ENCODE assay signal across 8 mouse cellular contexts in genomic region chr3:139802716-139803710, GRCm38 (mm10).
DNase-seq lines count a peak whose midpoint lies in the region; ATAC-seq lines count a peak whose summit lies in the region.

No protein-coding gene starts in this region.

- no peak overlapping the region for H3K4me2 ChIP-seq in forebrain, embryonic 12.5 days
- no peak overlapping the region for H3K4me2 ChIP-seq in midbrain, embryonic 16.5 days (ENCODE audit: low read length)

- H3K4me3 ChIP-seq in forebrain, embryonic 12.5 days (replicated peaks) = no peak overlapping the region
- no peak overlapping the region for H3K4me3 ChIP-seq in midbrain, embryonic 16.5 days (ENCODE audit: low read depth, low read length)

- H3K4me1 ChIP-seq in forebrain, embryonic 12.5 days = peaks cover 11% of the 10 kb centered on the region
- no peaks in the 10 kb centered on the region; the same call in 1 of the 2 replicates for H3K4me1 ChIP-seq in midbrain, embryonic 16.5 days (ENCODE audit: control insufficient read depth, insufficient read depth, low read length)

- peak; percentile 4 to 5 for DNase-seq in left cerebral cortex, postnatal 14 days (ENCODE audit: low spot score in 2 of 2)
- DNase-seq in left cerebral cortex, postnatal 36 days (ENCODE audit: low spot score in 2 of 2) = no peak
- DNase-seq in heart, postnatal 10 days = peak; percentile 22 to 33
- DNase-seq in spleen, postnatal 10 days (ENCODE audit: low spot score in 2 of 2) = no peak
- DNase-seq in cerebellum, adult 9-11 months = no peak
- DNase-seq in urinary bladder, postnatal 25 days (ENCODE audit: low spot score) = no peak

- H3K9ac ChIP-seq in forebrain, embryonic 12.5 days = no peak overlapping the region
- H3K9ac ChIP-seq in midbrain, embryonic 16.5 days (ENCODE audit: low read depth, low read length) = no peak overlapping the region

- 40% methylated on average over 7 of the region's 7 CpGs for WGBS in forebrain, embryonic 12.5 days
- 26% methylated on average over 7 of the region's 7 CpGs for WGBS in midbrain, embryonic 16.5 days

- H3K27me3 ChIP-seq in forebrain, embryonic 12.5 days = no peaks in the 10 kb centered on the region
- H3K27me3 ChIP-seq in midbrain, embryonic 16.5 days (ENCODE audit: control insufficient read depth, insufficient read depth, low read depth, low read length) = no peaks in the 10 kb centered on the region

- H3K36me3 ChIP-seq in forebrain, embryonic 12.5 days (replicated peaks) = no peaks in the 10 kb centered on the region
- H3K36me3 ChIP-seq in midbrain, embryonic 16.5 days (ENCODE audit: control insufficient read depth, insufficient read depth, low read length) = no peaks in the 10 kb centered on the region

- intact Hi-C loops in left cerebral cortex, postnatal 14 days (cut with DNase I) = no loop called here
- intact Hi-C loops in left cerebral cortex, postnatal 36 days (cut with DNase I) = no loop called here
- intact Hi-C loops in heart, postnatal 10 days (cut with DNase I) = no loop called here

- ATAC-seq in forebrain, embryonic 12.5 days (ENCODE audit: low FRiP score) = 0 out of 2 replicates have a peak, but pooled peaks have one; percentile 44
- ATAC-seq in midbrain, embryonic 16.5 days = peak; percentile 76; the same call in 1 of the 2 replicates

- no peak overlapping the region for H3K27ac ChIP-seq in forebrain, embryonic 12.5 days
- H3K27ac ChIP-seq in midbrain, embryonic 16.5 days (ENCODE audit: low read length) = no peak overlapping the region

- H3K9me3 ChIP-seq in forebrain, embryonic 12.5 days = no peaks in the 10 kb centered on the region
- no peaks in the 10 kb centered on the region for H3K9me3 ChIP-seq in midbrain, embryonic 16.5 days (replicated peaks; ENCODE audit: control insufficient read depth, low read length, poor library complexity, severe bottlenecking)

Comparison
In these comparisons a context has a peak if more than half of its experiments do, and no peak if none do; other contexts are left out.
1. DNase-seq: peak in left cerebral cortex, postnatal 14 days (2 of 2) and heart, postnatal 10 days (2 of 2); none in left cerebral cortex, postnatal 36 days (0 of 2), spleen, postnatal 10 days (0 of 2), cerebellum, adult 9-11 months (single experiment) and urinary bladder, postnatal 25 days (single experiment).